Mouse (Mus musculus) kidney, postnatal 25 days (tissue): ENCODE data around the gene Med15.
"Not testable (repeated sequence)": the region's sequence is repeated elsewhere in the genome, so short reads cannot be mapped to it uniquely, and the experiment has no call there.

ENCODE experiments used
- DNase-seq, 2 experiments: peaks; one replicate each; pipeline ENCODE4 v3.0.0; 2021; ENCODE audit warnings: mixed read lengths in 2 of 2

The Med15 gene

DNA sequence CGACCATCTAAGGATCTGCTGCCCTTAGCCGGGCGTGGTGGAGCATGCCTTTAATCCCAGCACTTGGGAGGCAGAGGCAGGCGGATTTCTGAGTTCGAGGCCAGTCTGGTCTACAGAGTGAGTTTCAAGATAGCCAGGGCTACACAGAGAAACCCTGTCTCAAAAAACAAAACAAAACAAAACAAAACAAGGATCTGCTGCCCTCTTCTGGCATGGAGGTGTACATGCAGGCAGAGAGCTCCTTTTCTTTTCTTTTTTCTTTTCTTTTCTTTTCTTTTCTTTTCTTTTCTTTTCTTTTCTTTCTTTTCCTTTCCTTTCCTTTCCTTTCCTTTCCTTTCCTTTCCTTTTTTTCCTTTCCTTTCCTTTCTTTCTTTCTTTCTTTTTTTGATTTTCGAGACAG lies 118.0 kb downstream of the Med15 start:
- DNase-seq, result not testable (repeated sequence)

DNA sequence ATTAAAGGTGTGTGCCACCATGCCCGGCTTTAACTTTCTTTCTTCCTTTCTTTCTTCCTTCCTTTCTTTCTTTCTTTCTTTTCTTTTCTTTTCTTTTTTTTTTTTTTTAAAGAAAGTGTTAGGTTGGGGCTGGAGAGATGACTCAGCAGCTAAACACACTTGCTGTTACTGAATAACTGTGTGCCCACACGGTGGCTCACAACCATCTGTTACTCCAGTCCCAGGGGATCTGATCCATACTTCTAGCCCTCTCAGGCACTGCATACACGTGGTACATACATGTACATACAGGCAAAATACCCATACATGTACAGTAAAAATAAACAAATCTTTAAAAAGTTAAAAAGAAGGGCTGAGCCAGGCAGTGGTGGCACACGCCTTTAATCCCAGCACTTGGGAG lies 121.3 kb downstream of the Med15 start:
- DNase-seq, result no peak

GRCm38 (mm10) chr16:17605684-17606083 lies 127.0 kb downstream of the Med15 start:
- no peak for DNase-seq

DNA sequence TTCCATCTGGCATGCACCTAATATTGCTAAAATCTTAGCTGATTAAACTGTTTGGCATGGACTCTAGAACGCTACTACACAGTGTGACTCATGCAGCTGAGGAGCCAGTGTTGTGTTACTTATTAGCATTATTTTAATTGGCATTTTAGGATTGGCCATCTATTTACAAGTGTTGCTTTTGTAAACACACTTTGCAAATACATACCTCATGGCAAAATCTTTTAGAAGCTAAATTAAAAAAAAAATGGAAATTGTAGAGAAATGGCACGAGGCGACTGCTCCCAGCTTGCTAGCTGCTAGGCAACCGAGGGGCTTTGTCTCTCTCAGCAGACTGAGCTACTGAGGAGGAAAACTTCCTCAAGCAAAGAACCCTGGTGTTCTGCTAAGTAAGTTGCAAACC lies 127.8 kb downstream of the Med15 start:
- no peak for DNase-seq
